Mouse (Mus musculus): ENCODE measurements around the gene Olfr38. TPM values are rescaled to one million over a fixed set of nuclear protein-coding genes. Genes with fewer than 3 reads are reported as not detected.

Olfr38 gene
- not detected for total RNA-seq (2021)
- long read RNA-seq, experiment 1: 0 reads
- long read RNA-seq, experiment 2: 0 reads

DNA sequence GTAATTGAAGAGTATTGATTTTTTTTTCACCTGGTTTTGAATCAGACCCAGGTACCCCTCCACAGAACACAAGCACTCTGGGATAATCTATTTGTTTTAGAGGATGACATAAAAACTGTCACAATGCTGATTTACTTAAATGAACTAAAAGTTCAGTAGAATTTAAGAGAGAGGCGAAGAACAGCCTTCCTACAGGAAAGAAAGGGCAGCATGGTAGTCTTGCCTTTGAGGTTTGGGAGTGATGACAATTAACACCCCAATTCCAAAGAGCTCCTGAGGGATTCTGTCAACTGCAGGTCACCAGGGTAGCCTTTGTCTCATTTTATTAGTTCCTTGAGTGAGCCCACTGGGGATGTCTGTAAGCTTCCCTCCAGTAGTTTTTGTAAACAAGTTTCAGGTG, at the start of gene Olfr38:
Gene Olfr38, plus strand, starts transcription at position 301 of the 400 bp plus-strand sequence.
- DNase-seq (ENCODE audit: low spot score): no peak

DNA sequence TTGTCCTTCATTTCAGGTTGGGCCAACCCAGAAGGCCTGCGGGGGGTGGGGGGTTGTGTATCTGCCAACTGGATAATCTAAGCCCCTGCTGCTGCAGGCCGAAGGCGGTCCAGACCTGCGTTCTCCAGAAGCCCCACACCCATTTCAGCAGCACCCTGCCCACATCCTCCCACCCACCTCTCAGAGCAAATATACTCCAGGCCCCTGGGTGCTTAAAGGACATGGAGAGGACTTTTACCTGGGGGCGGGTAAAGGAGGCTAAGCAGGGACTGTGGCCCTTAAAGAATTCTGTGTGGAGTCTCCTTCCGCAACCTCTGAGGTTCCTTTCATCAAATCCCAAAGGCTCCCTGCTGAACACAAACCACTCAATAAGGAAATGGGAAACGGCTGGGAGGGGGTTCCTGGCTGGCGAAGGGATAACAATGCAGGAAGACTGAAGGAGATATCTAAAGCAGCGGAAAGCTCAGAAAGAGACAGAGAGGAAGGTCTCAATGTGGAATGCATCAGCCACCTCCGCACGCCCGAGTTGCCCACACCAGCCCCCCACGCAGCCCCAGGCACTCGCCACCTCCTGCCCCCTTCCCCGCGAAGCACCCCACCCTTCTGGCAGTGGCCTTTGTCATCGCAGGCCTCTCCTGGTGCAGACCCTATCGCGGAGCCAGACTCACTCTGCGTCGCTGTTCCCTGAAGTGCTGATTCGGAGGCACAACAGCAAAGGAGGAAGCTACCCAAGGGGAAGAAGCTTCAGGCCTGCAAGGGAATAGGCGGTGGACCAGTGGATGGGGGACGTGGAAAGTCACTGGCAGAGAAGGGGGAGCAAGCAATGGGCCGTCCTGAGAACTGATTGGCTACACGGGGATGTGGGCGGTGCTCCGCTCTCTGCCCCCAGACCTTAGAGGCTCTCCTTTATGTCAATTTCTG, 46.7 kb upstream of the Olfr38 start, which contains the start of gene Tcaf1:
Gene Tcaf1, minus strand, starts transcription at position 798 of the 921 bp plus-strand sequence.
- DNase-seq (ENCODE audit: low spot score): peak; percentile 74

DNA sequence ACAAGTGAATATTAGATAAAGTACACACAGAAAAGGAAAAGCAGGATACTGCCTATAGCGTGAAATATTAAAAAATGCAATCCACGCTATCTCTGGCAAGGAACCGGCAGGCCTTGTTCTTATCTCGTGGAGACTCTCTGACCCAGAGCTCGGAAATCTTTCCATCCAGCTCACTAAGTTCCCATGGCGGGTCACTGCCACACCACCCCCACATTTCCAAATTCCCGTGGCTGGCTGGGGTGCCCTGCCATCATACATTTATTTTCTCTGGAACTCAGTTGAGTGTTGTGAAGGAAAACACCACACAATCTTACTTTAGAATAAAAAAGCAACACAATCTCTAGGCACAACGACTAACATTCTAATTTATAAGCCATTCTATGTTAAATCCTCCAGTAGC, 41.5 kb upstream of the Olfr38 start:
- no peak for DNase-seq (ENCODE audit: low spot score)

DNA sequence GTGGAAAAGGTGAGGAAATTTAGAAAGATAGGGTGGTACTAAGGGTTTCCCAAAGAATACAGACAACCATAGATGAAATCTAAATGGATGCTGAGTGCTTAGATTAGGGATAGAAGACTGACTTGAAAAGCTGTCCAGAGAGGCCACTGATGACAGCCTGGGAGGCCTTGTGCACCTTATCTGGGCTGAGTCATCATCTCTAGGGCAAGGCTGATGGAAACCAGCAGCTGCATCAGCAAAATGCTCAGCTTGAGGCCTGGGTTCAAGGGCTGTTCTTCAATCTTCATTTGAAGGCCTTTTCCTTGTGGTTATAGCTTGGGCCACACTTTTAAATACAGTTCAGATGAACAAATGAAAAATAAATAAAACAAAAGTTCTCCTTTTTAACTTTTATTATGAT, 38.2 kb upstream of the Olfr38 start:
- no peak for DNase-seq (ENCODE audit: low spot score)

DNA sequence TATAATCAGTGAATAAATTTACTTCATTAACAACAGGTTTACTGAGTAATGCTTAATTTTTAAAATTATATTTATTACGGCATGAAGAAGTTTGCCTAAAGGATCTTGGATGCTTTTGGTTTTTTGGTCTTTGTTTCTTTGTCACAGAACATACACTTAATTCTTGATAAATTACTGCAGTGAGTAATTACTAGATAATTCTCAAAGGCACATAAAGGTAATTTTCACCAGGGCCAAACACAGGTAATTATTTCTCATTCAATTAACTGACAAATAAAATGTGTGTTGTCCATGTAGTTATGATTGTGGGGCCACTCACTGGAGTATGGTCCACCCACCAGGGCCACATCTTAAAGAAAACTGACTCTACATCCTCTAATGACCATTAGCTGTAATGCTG, 17.1 kb upstream of the Olfr38 start, which contains the start of gene Olfr453:
Gene Olfr453, plus strand, starts transcription at position 301 of the 400 bp plus-strand sequence.
- no peak for DNase-seq (ENCODE audit: low spot score)

DNA sequence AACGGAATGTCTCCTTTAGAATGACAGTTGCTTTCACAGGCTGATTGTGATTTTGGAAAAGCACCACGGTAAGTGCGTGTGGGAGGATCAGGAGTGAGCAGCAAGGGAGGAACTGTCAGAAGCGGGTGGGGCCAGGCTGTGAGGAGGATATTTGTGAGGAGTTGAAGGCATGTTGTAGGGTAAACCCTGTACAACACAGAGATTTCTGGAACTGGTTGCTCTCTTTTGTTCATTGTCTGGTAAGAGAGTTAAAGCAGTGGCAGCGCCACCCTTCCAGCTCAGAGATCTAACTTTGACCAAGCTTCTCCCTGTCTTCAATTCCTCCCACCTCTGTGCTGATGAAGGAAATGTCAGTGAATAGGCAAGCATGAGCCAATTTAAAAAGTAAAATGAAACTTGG, 13.9 kb upstream of the Olfr38 start:
- no peak for DNase-seq (ENCODE audit: low spot score)

DNA sequence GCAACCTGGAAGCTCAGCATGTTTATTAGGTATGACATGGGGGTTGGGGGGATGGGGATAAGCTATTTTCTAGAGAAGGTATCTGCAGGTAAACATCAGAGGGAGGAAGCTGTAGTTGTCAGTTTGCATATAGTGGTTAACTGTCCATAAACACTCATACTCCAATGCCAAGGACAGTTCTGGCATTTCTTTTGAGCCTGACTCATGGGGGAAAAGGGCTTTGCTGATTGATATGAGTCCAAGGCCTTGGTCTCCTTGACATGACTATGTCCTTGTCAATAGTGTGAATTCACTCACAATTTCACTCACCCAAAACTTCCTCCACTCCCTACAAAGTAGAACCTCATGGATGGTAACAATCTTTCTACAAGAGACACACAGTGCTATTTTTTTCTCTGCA, 8.4 kb upstream of the Olfr38 start:
- DNase-seq (ENCODE audit: low spot score): no peak

DNA sequence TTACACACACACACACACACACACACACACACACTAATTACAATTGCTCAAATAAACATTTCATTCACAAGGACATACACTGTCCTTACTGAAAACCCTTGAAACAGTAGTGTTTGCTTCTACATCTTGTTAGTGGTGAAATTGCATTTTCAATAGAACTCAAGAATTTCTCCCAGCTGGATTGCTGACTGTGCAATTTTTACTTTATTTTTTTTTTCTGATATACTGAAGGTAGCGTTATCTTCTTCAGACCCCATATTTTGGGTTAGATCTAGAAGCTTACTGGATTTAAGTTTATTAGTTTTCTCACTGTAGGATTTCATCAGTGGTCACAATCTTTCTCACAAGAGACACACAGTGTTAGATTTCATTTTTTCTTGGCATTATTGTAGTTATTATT, 20.9 kb downstream of the Olfr38 start:
- DNase-seq (ENCODE audit: low spot score): no peak

DNA sequence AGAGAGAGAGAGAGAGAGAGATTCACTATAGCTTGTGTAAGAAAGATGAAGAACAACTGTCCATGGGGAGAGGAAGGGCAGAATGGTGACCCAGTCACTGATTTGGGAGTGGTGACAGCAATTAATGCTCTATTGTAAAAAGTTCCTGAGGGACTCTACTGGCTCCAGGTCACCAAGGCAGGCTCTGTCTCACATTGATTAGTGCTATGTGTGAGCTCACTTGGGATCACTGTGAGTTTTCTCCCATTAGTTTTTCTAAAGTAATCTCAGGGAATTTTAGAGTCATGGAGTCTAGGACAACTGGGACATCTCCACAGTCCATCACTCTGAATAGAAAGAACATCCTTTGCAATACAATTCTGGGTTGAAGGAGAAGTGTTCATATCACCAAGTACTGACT, 28.6 kb downstream of the Olfr38 start, which contains the start of gene Olfr452:
Gene Olfr452, plus strand, starts transcription at position 301 of the 400 bp plus-strand sequence.
- DNase-seq (ENCODE audit: low spot score): no peak

DNA sequence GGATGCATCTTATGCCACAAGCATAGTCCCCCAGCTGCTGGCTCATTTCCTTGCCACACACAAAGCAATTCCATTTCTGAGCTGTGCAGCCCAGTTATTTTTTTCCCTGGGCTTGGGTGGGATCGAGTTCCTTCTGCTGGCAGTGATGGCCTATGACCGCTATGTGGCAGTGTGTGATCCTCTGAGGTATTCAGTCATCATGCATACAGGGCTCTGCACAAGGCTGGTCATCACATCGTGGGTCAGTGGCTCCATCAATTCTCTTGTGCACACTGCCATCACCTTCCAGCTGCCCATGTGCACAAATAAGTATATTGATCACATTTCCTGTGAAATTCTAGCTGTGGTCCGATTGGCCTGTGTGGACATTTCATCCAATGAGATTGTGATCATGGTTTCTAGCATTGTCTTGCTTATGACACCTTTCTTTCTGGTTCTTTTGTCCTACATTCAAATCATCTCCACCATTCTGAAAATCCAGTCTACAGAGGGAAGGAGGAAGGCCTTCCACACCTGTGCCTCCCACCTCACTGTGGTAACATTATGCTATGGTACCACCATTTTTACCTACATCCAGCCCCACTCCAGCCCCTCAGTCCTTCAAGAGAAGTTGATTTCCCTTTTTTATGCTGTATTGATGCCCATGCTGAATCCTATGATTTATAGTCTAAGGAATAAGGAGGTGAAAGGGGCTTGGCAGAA, 34.2 kb downstream of the Olfr38 start:
- no peak for DNase-seq (ENCODE audit: low spot score)

DNA sequence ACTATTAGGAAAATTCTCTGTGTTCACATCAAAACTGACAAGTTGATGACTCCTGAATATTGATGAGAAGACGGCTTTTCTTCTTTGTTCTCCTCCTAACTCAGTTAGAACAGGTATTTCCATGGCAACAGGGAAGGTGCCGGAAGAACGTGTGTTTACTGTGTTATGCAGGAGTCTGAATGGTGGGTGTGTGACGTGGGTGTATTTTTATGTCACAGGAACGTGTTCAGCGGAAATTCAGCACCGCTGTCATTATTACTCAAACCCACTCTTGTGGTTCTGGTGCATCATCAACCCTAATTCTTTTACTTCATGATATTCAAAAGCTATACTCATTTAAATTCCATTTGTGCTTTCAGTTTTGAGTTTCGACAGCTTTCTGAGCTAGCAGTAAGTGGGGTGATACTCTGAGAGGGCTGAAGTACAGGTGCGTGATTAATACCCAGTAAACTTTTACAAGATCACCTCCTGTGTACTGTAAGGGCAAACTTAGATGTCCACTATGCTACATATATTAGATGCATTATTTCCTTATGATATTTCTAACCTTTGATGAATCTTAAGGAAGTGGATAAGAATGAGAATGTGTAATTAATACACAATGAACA, 34.8 kb downstream of the Olfr38 start:
- no peak for DNase-seq (ENCODE audit: low spot score)

DNA sequence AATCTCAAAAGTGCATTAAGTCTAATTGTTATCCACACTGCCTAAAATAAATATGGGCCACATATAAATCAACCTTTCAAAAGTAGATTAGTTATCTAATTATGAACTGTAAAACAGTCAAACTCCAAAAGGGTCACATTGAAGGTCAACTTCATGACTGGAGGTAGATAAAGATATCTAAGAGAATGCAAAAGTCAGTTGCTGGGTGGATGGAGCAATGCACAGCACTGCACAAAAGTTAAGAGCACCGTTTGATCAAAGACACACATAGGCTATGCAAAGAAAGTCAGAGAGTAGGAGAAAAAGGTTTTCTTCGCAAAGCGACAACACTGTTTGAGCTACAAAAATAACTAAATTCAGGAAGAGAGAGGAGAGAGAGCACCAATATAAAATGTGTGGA, 38.8 kb downstream of the Olfr38 start:
- no peak for DNase-seq (ENCODE audit: low spot score)

DNA sequence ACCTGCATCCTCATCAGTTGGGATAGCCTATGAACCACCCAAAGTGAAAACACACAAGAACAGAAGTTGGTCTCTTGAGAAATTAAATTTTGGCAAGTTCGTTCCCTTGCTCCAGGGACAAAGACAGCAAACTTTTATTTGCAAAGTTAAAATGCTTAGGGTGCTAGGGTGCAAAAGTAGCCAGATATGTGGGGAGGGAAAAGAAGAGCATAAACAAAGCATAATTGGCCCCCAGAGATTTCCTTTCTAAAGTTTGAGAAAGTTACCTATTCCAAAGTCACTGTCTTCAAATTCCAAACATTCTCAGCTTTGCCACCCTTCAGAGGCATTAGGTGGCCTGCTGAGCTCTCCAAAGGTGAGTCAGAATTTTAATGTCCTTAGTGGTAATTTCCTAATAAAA, 55.4 kb downstream of the Olfr38 start, which contains the start of gene Olfr450:
Gene Olfr450, plus strand, starts transcription at position 301 of the 400 bp plus-strand sequence.
- no peak for DNase-seq (ENCODE audit: low spot score)

Other genes with a start within 250 kb of the Olfr38 start
- not detected for gene Olfr455, start 208.8 kb upstream of the Olfr38 start, total RNA-seq (2021)
- not detected for gene Tcaf3, start 158.7 kb upstream of the Olfr38 start, total RNA-seq (2021)
- 1 to 10 TPM; 1.7 to 2.0 TPM for gene Tcaf2, start 111.2 kb upstream of the Olfr38 start, total RNA-seq (2021)
- gene Tcaf1, start 46.3 kb upstream of the Olfr38 start, total RNA-seq (2021): 1 to 10 TPM; 4.7 to 4.9 TPM
- gene Olfr453, start 17.0 kb upstream of the Olfr38 start, total RNA-seq (2021): not detected
- gene Olfr452, start 28.7 kb downstream of the Olfr38 start, total RNA-seq (2021): not detected
- gene Olfr450, start 55.5 kb downstream of the Olfr38 start, total RNA-seq (2021): not detected
- not detected for gene Olfr449, start 78.0 kb downstream of the Olfr38 start, total RNA-seq (2021)
- gene Olfr448, start 134.0 kb downstream of the Olfr38 start, total RNA-seq (2021): not detected
- not detected for gene Olfr447, start 152.5 kb downstream of the Olfr38 start, total RNA-seq (2021)
- not detected for gene Olfr446, start 165.0 kb downstream of the Olfr38 start, total RNA-seq (2021)
- gene Olfr444, start 192.7 kb downstream of the Olfr38 start, total RNA-seq (2021): not detected